Mouse (Mus musculus) stomach, postnatal 0 days (tissue): ENCODE results near the gene Kcnj14. TPM values are rescaled to one million over a fixed set of nuclear protein-coding genes. Genes with fewer than 3 reads are reported as not detected.

ENCODE experiments used
- ATAC-seq: fragments of 200-750 bp; cut with Nextera tagmentation; 2 replicates; pipeline ENCODE4 v1.8.0; 2017; ENCODE audit not compliant: low FRiP score, low TSS enrichment
- DNase-seq: peaks from one replicate; pipeline ENCODE4 v3.0.0-alpha.2; 2016; ENCODE audit warnings: low spot score
- H3K27ac ChIP-seq: fragments of 300-500 bp; sonication (generic); replicated peaks from 2 replicates; pipeline ENCODE4 v1.5.1; 2014; ENCODE audit warnings: mild to moderate bottlenecking, control low read depth
- H3K27me3 ChIP-seq: fragments of 300-500 bp; sonication (generic); 2 replicates; pipeline ENCODE4 v1.6.1; 2014; ENCODE audit warnings: low read length; ENCODE audit not compliant: control insufficient read depth, insufficient read depth
- H3K36me3 ChIP-seq: fragments of 300-500 bp; sonication (generic); 2 replicates; pipeline ENCODE4 v1.6.1; 2014; ENCODE audit warnings: low read length, mixed read lengths; ENCODE audit not compliant: control insufficient read depth, insufficient read depth
- H3K4me1 ChIP-seq: fragments of 300-500 bp; sonication (generic); replicated peaks from 2 replicates; pipeline ENCODE4 v1.6.1; 2014; ENCODE audit warnings: antibody characterized with exemption; ENCODE audit not compliant: control insufficient read depth, insufficient read depth
- H3K4me2 ChIP-seq: fragments of 300-500 bp; sonication (generic); replicated peaks from 2 replicates; pipeline ENCODE4 v1.6.1; 2014; ENCODE audit warnings: low read depth, mild to moderate bottlenecking, control low read depth, moderate library complexity
- H3K4me3 ChIP-seq: fragments of 300-500 bp; sonication (generic); 2 replicates; pipeline ENCODE4 v1.5.1; 2014; ENCODE audit warnings: low read depth, low read length, control low read depth
- H3K9ac ChIP-seq: fragments of 300-500 bp; sonication (generic); 2 replicates; pipeline ENCODE4 v1.6.1; 2014; ENCODE audit warnings: mild to moderate bottlenecking, low read length, control low read depth, mixed read lengths
- H3K9me3 ChIP-seq: fragments of 300-500 bp; sonication (generic); 2 replicates; pipeline ENCODE4 v1.6.1; 2016; ENCODE audit warnings: low read length; ENCODE audit not compliant: control insufficient read depth
- CTCF ChIP-seq: IDR thresholded peaks from 2 replicates; pipeline ENCODE4 v1.5.1; 2016; ENCODE audit warnings: antibody characterized with exemption, low read depth, mild to moderate bottlenecking, moderate library complexity
- EP300 ChIP-seq: optimal IDR thresholded peaks from 2 replicates; pipeline ENCODE3; 2016; ENCODE audit warnings: antibody characterized with exemption
- whole genome bisulfite sequencing: fragments of 180-500 bp; shearing (Covaris S2); extraction: QIAGEN DNeasy Blood & Tissue Kit; methylation state at CpG from one replicate; pipeline ENCODE4 v1.1.7; 2014; 5-methylcytosine and 5-hydroxymethylcytosine counted together
- polyA plus RNA-seq: library from polyadenylated mRNA; unstranded; fragments of >200 nt; fragmentation: Nextera tagmentation; extraction: Ambion mirVana; gene quantifications from 2 replicates; pipeline ENCODE4 v1.2.1, GENCODE M21; 2015

Gene Kcnj14
- polyA plus RNA-seq, 1 experiment from 2014 or later: 0.22 TPM

GRCm38 (mm10) chr7:45869107-45869670, 44.6 kb upstream of the Kcnj14 start:
- ATAC-seq (no peak), DNase-seq (no peak)
- H3K27me3 ChIP-seq: peaks cover 3% of the 10 kb centered on the region; the same call in 1 of the 2 replicates
- peak overlapping the region; percentile 36 for H3K4me2 ChIP-seq
- H3K4me1 ChIP-seq: peaks cover under 1% of the 10 kb centered on the region; the same call in 1 of the 2 replicates
- no peaks in the 10 kb centered on the region for H3K36me3 ChIP-seq
- no peak overlapping the region for H3K4me3 ChIP-seq
- 33% methylated on average over 8 of the region's 8 CpGs for WGBS
- no peak overlapping the region for H3K27ac ChIP-seq
- TF ChIP-seq CTCF: no peak
- TF ChIP-seq EP300: no peak
- peak overlapping the region; percentile 41; the same call in 1 of the 2 replicates for H3K9ac ChIP-seq
- no peaks in the 10 kb centered on the region for H3K9me3 ChIP-seq

- Histone ChIP-seq H3K27ac (no peak overlapping the region), H3K36me3 (no peaks in the 10 kb centered on the region), H3K9me3 (no peaks in the 10 kb centered on the region), H3K4me1 (no peaks in the 10 kb centered on the region), H3K27me3 (peaks cover 3% of the 10 kb centered on the region; the same call in 1 of the 2 replicates), H3K4me3 (no peak overlapping the region), H3K9ac (no peak overlapping the region), H3K4me2 (no peak overlapping the region)
- DNase-seq: no peak
- 52% methylated on average over 2 of the region's 2 CpGs for WGBS
- ATAC-seq: no peak
- TF ChIP-seq EP300 (no peak), CTCF (no peak)
Observed at GRCm38 (mm10) chr7:45867871-45868270, 43.3 kb upstream of the Kcnj14 start.

GRCm38 (mm10) chr7:45865925-45866910, 41.6 kb upstream of the Kcnj14 start:
- Histone ChIP-seq H3K4me3 (peak overlapping the region; percentile 68), H3K9me3 (no peaks in the 10 kb centered on the region), H3K4me1 (no peaks in the 10 kb centered on the region), H3K4me2 (peak overlapping the region; percentile 81), H3K27me3 (peaks cover 3% of the 10 kb centered on the region; the same call in 1 of the 2 replicates), H3K9ac (peak overlapping the region; percentile 80), H3K36me3 (no peaks in the 10 kb centered on the region), H3K27ac (peak overlapping the region; percentile 83)
- DNase-seq (peak; percentile 94), ATAC-seq (peak; percentile 90)
- TF ChIP-seq EP300 (no peak), CTCF (no peak)
- under 1% methylated on average over 91 of the region's 117 CpGs for WGBS

- Histone ChIP-seq H3K4me3 (no peak overlapping the region), H3K36me3 (no peaks in the 10 kb centered on the region), H3K9me3 (no peaks in the 10 kb centered on the region), H3K27ac (no peak overlapping the region), H3K4me2 (no peak overlapping the region), H3K9ac (no peak overlapping the region), H3K27me3 (peaks cover 1% of the 10 kb centered on the region; the same call in 1 of the 2 replicates), H3K4me1 (no peaks in the 10 kb centered on the region)
- 60% methylated on average over 3 of the region's 3 CpGs for WGBS
- ATAC-seq (no peak), DNase-seq (no peak)
- TF ChIP-seq CTCF: no peak
- TF ChIP-seq EP300: no peak
Observed at GRCm38 (mm10) chr7:45864435-45864834, 39.9 kb upstream of the Kcnj14 start.

- no peaks in the 10 kb centered on the region for H3K9me3 ChIP-seq
- DNase-seq (no peak), ATAC-seq (no peak)
- H3K4me2 ChIP-seq: no peak overlapping the region
- no peaks in the 10 kb centered on the region for H3K36me3 ChIP-seq
- no peak for TF ChIP-seq CTCF
- no peak overlapping the region for H3K4me3 ChIP-seq
- no peaks in the 10 kb centered on the region for H3K27me3 ChIP-seq
- no peak overlapping the region for H3K27ac ChIP-seq
- 83% methylated on average over 7 of the region's 7 CpGs for WGBS
- H3K9ac ChIP-seq: no peak overlapping the region
- no peaks in the 10 kb centered on the region for H3K4me1 ChIP-seq
Observed at GRCm38 (mm10) chr7:45862804-45863203, 38.2 kb upstream of the Kcnj14 start.
